Mouse (Mus musculus): ENCODE results near the gene Aloxe3. TPM values are rescaled to one million over a fixed set of nuclear protein-coding genes. Genes with fewer than 3 reads are reported as not detected.

Aloxe3 gene
- total and polyA plus RNA-seq, 2 experiments = 0.09 TPM; not detected in 1

- 0 out of 2 replicates have a peak overlapping the region, but pooled peaks have one; percentile 9 for H3K27ac ChIP-seq (replicated peaks; ENCODE audit: insufficient read depth, low read depth, low read length)
- no peak for DNase-seq (ENCODE audit: extremely low read depth, low read depth, low spot score)
- H3K4me1 ChIP-seq (ENCODE audit: control insufficient read depth, insufficient read depth, low read length) = no peaks in the 10 kb centered on the region
- H3K27me3 ChIP-seq (ENCODE audit: control insufficient read depth, insufficient read depth, low read length) = no peaks in the 10 kb centered on the region
- TF ChIP-seq POLR2A (IDR thresholded peaks at IDR 0.05; ENCODE audit: extremely low read depth, insufficient read depth, low read length) (no peak), CTCF (IDR thresholded peaks at IDR 0.05; ENCODE audit: low read depth, low read length) (no peak)
- WGBS = 79% methylated on average over 8 of the region's 8 CpGs
- no peaks in the 10 kb centered on the region for H3K36me3 ChIP-seq (ENCODE audit: control insufficient read depth, insufficient read depth, low read length)
- H3K79me2 ChIP-seq (ENCODE audit: control insufficient read depth, insufficient read depth, low read length) = no peaks in the 10 kb centered on the region
- no peak overlapping the region for H3K4me3 ChIP-seq (ENCODE audit: insufficient read depth, low read depth, low read length)
- no peak overlapping the region for H3K9ac ChIP-seq (ENCODE audit: low read depth, low read length)
Measured at GRCm38 (mm10) chr11:69080855-69081222, 44.9 kb upstream of the Aloxe3 start.

- H3K27ac ChIP-seq (replicated peaks; ENCODE audit: insufficient read depth, low read depth, low read length) = no peak overlapping the region
- no peaks in the 10 kb centered on the region for H3K36me3 ChIP-seq (ENCODE audit: control insufficient read depth, insufficient read depth, low read length)
- H3K4me1 ChIP-seq (ENCODE audit: control insufficient read depth, insufficient read depth, low read length) = no peaks in the 10 kb centered on the region
- H3K27me3 ChIP-seq (ENCODE audit: control insufficient read depth, insufficient read depth, low read length) = no peaks in the 10 kb centered on the region
- H3K9ac ChIP-seq (ENCODE audit: low read depth, low read length) = no peak overlapping the region
- no peak for TF ChIP-seq CTCF (IDR thresholded peaks at IDR 0.05; ENCODE audit: low read depth, low read length)
- TF ChIP-seq POLR2A (IDR thresholded peaks at IDR 0.05; ENCODE audit: extremely low read depth, insufficient read depth, low read length) = no peak
- no peaks in the 10 kb centered on the region for H3K79me2 ChIP-seq (ENCODE audit: control insufficient read depth, insufficient read depth, low read length)
- 86% methylated on average over 7 of the region's 7 CpGs for WGBS
- DNase-seq (ENCODE audit: extremely low read depth, low read depth, low spot score) = no peak
- no peak overlapping the region for H3K4me3 ChIP-seq (ENCODE audit: insufficient read depth, low read depth, low read length)
Measured at GRCm38 (mm10) chr11:69081613-69082012, 44.1 kb upstream of the Aloxe3 start.

GRCm38 (mm10) chr11:69085608-69086007 is 40.1 kb upstream of the Aloxe3 start:
- no peaks in the 10 kb centered on the region for H3K27me3 ChIP-seq (ENCODE audit: control insufficient read depth, insufficient read depth, low read length)
- no peak for TF ChIP-seq POLR2A (IDR thresholded peaks at IDR 0.05; ENCODE audit: extremely low read depth, insufficient read depth, low read length)
- 70% methylated on average over 6 of the region's 6 CpGs for WGBS

GRCm38 (mm10) chr11:69086390-69086789 is 39.3 kb upstream of the Aloxe3 start:
- Histone ChIP-seq H3K4me3 (ENCODE audit: insufficient read depth, low read depth, low read length) (no peak overlapping the region), H3K4me1 (ENCODE audit: control insufficient read depth, insufficient read depth, low read length) (peaks cover 10% of the 10 kb centered on the region), H3K36me3 (ENCODE audit: control insufficient read depth, insufficient read depth, low read length) (peaks cover 2% of the 10 kb centered on the region; the same call in 1 of the 2 replicates), H3K79me2 (ENCODE audit: control insufficient read depth, insufficient read depth, low read length) (peaks cover 16% of the 10 kb centered on the region), H3K9ac (ENCODE audit: low read depth, low read length) (no peak overlapping the region), H3K27ac (replicated peaks; ENCODE audit: insufficient read depth, low read depth, low read length) (no peak overlapping the region), H3K27me3 (ENCODE audit: control insufficient read depth, insufficient read depth, low read length) (no peaks in the 10 kb centered on the region)
- TF ChIP-seq CTCF (IDR thresholded peaks at IDR 0.05; ENCODE audit: low read depth, low read length) (no peak), POLR2A (IDR thresholded peaks at IDR 0.05; ENCODE audit: extremely low read depth, insufficient read depth, low read length) (no peak)
- no peak for DNase-seq (ENCODE audit: extremely low read depth, low read depth, low spot score)
- WGBS = 76% methylated on average over 6 of the region's 6 CpGs

More at GRCm38 (mm10) chr11:69085608-69086007, 40.1 kb upstream of the Aloxe3 start:
- Histone ChIP-seq H3K36me3 (ENCODE audit: control insufficient read depth, insufficient read depth, low read length) (peaks cover 2% of the 10 kb centered on the region; the same call in 1 of the 2 replicates), H3K9ac (ENCODE audit: low read depth, low read length) (no peak overlapping the region), H3K79me2 (ENCODE audit: control insufficient read depth, insufficient read depth, low read length) (peaks cover 16% of the 10 kb centered on the region), H3K4me1 (ENCODE audit: control insufficient read depth, insufficient read depth, low read length) (peaks cover 10% of the 10 kb centered on the region), H3K27ac (replicated peaks; ENCODE audit: insufficient read depth, low read depth, low read length) (no peak overlapping the region), H3K4me3 (ENCODE audit: insufficient read depth, low read depth, low read length) (no peak overlapping the region)
- no peak for DNase-seq (ENCODE audit: extremely low read depth, low read depth, low spot score)

GRCm38 (mm10) chr11:69087082-69087481 is 38.6 kb upstream of the Aloxe3 start:
- H3K27me3 ChIP-seq (ENCODE audit: control insufficient read depth, insufficient read depth, low read length) = no peaks in the 10 kb centered on the region
- H3K9ac ChIP-seq (ENCODE audit: low read depth, low read length) = no peak overlapping the region
- peaks cover 16% of the 10 kb centered on the region for H3K79me2 ChIP-seq (ENCODE audit: control insufficient read depth, insufficient read depth, low read length)
- H3K4me3 ChIP-seq (ENCODE audit: insufficient read depth, low read depth, low read length) = no peak overlapping the region
- TF ChIP-seq POLR2A (IDR thresholded peaks at IDR 0.05; ENCODE audit: extremely low read depth, insufficient read depth, low read length) = no peak
- TF ChIP-seq CTCF (IDR thresholded peaks at IDR 0.05; ENCODE audit: low read depth, low read length) = no peak
- H3K27ac ChIP-seq (replicated peaks; ENCODE audit: insufficient read depth, low read depth, low read length) = no peak overlapping the region
- H3K4me1 ChIP-seq (ENCODE audit: control insufficient read depth, insufficient read depth, low read length) = peaks cover 12% of the 10 kb centered on the region
- H3K36me3 ChIP-seq (ENCODE audit: control insufficient read depth, insufficient read depth, low read length) = peaks cover 2% of the 10 kb centered on the region; the same call in 1 of the 2 replicates
- 80% methylated on average over 4 of the region's 4 CpGs for WGBS
- DNase-seq (ENCODE audit: extremely low read depth, low read depth, low spot score) = no peak

GRCm38 (mm10) chr11:69087597-69087996 is 38.1 kb upstream of the Aloxe3 start:
- Histone ChIP-seq H3K4me3 (ENCODE audit: insufficient read depth, low read depth, low read length) (no peak overlapping the region), H3K9ac (ENCODE audit: low read depth, low read length) (no peak overlapping the region), H3K27ac (replicated peaks; ENCODE audit: insufficient read depth, low read depth, low read length) (no peak overlapping the region), H3K36me3 (ENCODE audit: control insufficient read depth, insufficient read depth, low read length) (peaks cover 2% of the 10 kb centered on the region; the same call in 1 of the 2 replicates), H3K27me3 (ENCODE audit: control insufficient read depth, insufficient read depth, low read length) (no peaks in the 10 kb centered on the region), H3K4me1 (ENCODE audit: control insufficient read depth, insufficient read depth, low read length) (peaks cover 15% of the 10 kb centered on the region), H3K79me2 (ENCODE audit: control insufficient read depth, insufficient read depth, low read length) (peaks cover 16% of the 10 kb centered on the region)
- WGBS = 90% methylated on average over 2 of the region's 2 CpGs
- no peak for DNase-seq (ENCODE audit: extremely low read depth, low read depth, low spot score)
- no peak for TF ChIP-seq POLR2A (IDR thresholded peaks at IDR 0.05; ENCODE audit: extremely low read depth, insufficient read depth, low read length)
- no peak for TF ChIP-seq CTCF (IDR thresholded peaks at IDR 0.05; ENCODE audit: low read depth, low read length)

Data from liver, adult 2 months (tissue).